Mouse (Mus musculus): ENCODE measurements around the gene Serpina1c. TPM values are rescaled to one million over a fixed set of nuclear protein-coding genes. Genes with fewer than 3 reads are reported as not detected.

Gene Serpina1c
- polyA plus RNA-seq, 1 experiment from 2014 or later: 0.22 TPM

Other genes starting within 250 kb of the Serpina1c start
- gene Serpina6, start 247.7 kb downstream of the Serpina1c start, polyA plus RNA-seq (2015; fragmentation: Nextera tagmentation; extraction: Ambion mirVana): 0.26 TPM in 1 of 2 replicates, not detected in the other
- not detected in 2 replicates for gene Serpina16, start 228.7 kb downstream of the Serpina1c start, polyA plus RNA-seq (2015; fragmentation: Nextera tagmentation; extraction: Ambion mirVana)
- gene Serpina1f, start 209.4 kb downstream of the Serpina1c start, polyA plus RNA-seq (2015; fragmentation: Nextera tagmentation; extraction: Ambion mirVana): 0.13 TPM in 1 of 2 replicates, not detected in the other
- gene Serpina1d, start 131.3 kb downstream of the Serpina1c start, polyA plus RNA-seq (2015; fragmentation: Nextera tagmentation; extraction: Ambion mirVana): not detected in 2 replicates
- gene Serpina1b, start 74.5 kb downstream of the Serpina1c start, polyA plus RNA-seq (2015; fragmentation: Nextera tagmentation; extraction: Ambion mirVana): 1.1 TPM in 1 of 2 replicates, not detected in the other
- gene Serpina1a, start 41.3 kb downstream of the Serpina1c start, polyA plus RNA-seq (2015; fragmentation: Nextera tagmentation; extraction: Ambion mirVana): 0.50 TPM in 1 of 2 replicates, not detected in the other
- 0.16 TPM in 1 of 2 replicates, not detected in the other for gene Serpina1e, start 54.1 kb upstream of the Serpina1c start, polyA plus RNA-seq (2015; fragmentation: Nextera tagmentation; extraction: Ambion mirVana)
- not detected in 2 replicates for gene Serpina11, start 85.1 kb upstream of the Serpina1c start, polyA plus RNA-seq (2015; fragmentation: Nextera tagmentation; extraction: Ambion mirVana)
- gene Serpina9, start 108.9 kb upstream of the Serpina1c start, polyA plus RNA-seq (2015; fragmentation: Nextera tagmentation; extraction: Ambion mirVana): not detected in 2 replicates
- gene Serpina12, start 139.6 kb upstream of the Serpina1c start, polyA plus RNA-seq (2015; fragmentation: Nextera tagmentation; extraction: Ambion mirVana): not detected in 2 replicates
- not detected in 2 replicates for gene Serpina5, start 196.2 kb upstream of the Serpina1c start, polyA plus RNA-seq (2015; fragmentation: Nextera tagmentation; extraction: Ambion mirVana)
- gene Serpina3a, start 207.8 kb upstream of the Serpina1c start, polyA plus RNA-seq (2015; fragmentation: Nextera tagmentation; extraction: Ambion mirVana): not detected in 2 replicates
- not detected in 2 replicates for gene Serpina3b, start 223.1 kb upstream of the Serpina1c start, polyA plus RNA-seq (2015; fragmentation: Nextera tagmentation; extraction: Ambion mirVana)
- not detected in 2 replicates for gene Serpina3c, start 249.0 kb upstream of the Serpina1c start, polyA plus RNA-seq (2015; fragmentation: Nextera tagmentation; extraction: Ambion mirVana)